Mouse (Mus musculus) hindbrain, embryonic 14.5 days (tissue): ENCODE measurements around the gene Arid2. TPM values are rescaled to one million over a fixed set of nuclear protein-coding genes. Genes with fewer than 3 reads are reported as not detected.
"Not testable (repeated sequence)": the region's sequence is repeated elsewhere in the genome, so short reads cannot be mapped to it uniquely, and the experiment has no call there.

Source experiments
- ATAC-seq: fragments of 200-750 bp; cut with Nextera tagmentation; 2 replicates; pipeline ENCODE4 v1.8.0; 2017; ENCODE audit warnings: moderate number of reproducible peaks, mild to moderate bottlenecking, moderate TSS enrichment, moderate library complexity; ENCODE audit not compliant: low FRiP score
- DNase-seq: peaks from one replicate; pipeline ENCODE4 v3.0.0-alpha.2; 2015; ENCODE audit warnings: low spot score
- H3K27ac ChIP-seq: fragments of 300-500 bp; sonication (generic); 2 replicates; pipeline ENCODE4 v1.5.1; 2014; ENCODE audit warnings: mild to moderate bottlenecking, moderate library complexity
- H3K27me3 ChIP-seq: fragments of 300-500 bp; sonication (generic); 2 replicates; pipeline ENCODE4 v1.6.1; 2014; ENCODE audit warnings: mild to moderate bottlenecking, low read length, mixed read lengths; ENCODE audit not compliant: control insufficient read depth, insufficient read depth
- H3K36me3 ChIP-seq: fragments of 300-500 bp; sonication (generic); replicated peaks from 2 replicates; pipeline ENCODE4 v1.6.1; 2014; ENCODE audit not compliant: control insufficient read depth, insufficient read depth
- H3K4me1 ChIP-seq: fragments of 300-500 bp; sonication (generic); replicated peaks from 2 replicates; pipeline ENCODE4 v1.6.1; 2014; ENCODE audit warnings: antibody characterized with exemption, low read length, mixed read lengths; ENCODE audit not compliant: control insufficient read depth, insufficient read depth
- H3K4me2 ChIP-seq: fragments of 300-500 bp; sonication (generic); replicated peaks from 2 replicates; pipeline ENCODE4 v1.6.1; 2014; ENCODE audit warnings: mild to moderate bottlenecking, moderate library complexity
- H3K4me3 ChIP-seq: fragments of 300-500 bp; sonication (generic); replicated peaks from 2 replicates; pipeline ENCODE4 v1.5.1; 2014; ENCODE audit warnings: mild to moderate bottlenecking, low read length
- H3K9ac ChIP-seq: fragments of 300-500 bp; sonication (generic); 2 replicates; pipeline ENCODE4 v1.6.1; 2014
- H3K9me3 ChIP-seq: fragments of 300-500 bp; sonication (generic); 2 replicates; pipeline ENCODE4 v1.6.1; 2016; ENCODE audit warnings: low read length; ENCODE audit not compliant: control insufficient read depth
- WGBS: fragments of 180-500 bp; shearing (Covaris S2); extraction: QIAGEN DNeasy Blood & Tissue Kit; methylation state at CpG from one replicate; pipeline ENCODE4 v1.1.7; 2014; 5-methylcytosine and 5-hydroxymethylcytosine counted together
- polyA plus RNA-seq: library from polyadenylated mRNA; unstranded; fragments of >200 nt; fragmentation: Nextera tagmentation; extraction: Ambion mirVana; gene quantifications from 2 replicates; pipeline ENCODE4 v1.2.1, GENCODE M21; 2014

The Arid2 gene
- 23.2 and 23.7 TPM in 2 replicates for polyA plus RNA-seq

DNA sequence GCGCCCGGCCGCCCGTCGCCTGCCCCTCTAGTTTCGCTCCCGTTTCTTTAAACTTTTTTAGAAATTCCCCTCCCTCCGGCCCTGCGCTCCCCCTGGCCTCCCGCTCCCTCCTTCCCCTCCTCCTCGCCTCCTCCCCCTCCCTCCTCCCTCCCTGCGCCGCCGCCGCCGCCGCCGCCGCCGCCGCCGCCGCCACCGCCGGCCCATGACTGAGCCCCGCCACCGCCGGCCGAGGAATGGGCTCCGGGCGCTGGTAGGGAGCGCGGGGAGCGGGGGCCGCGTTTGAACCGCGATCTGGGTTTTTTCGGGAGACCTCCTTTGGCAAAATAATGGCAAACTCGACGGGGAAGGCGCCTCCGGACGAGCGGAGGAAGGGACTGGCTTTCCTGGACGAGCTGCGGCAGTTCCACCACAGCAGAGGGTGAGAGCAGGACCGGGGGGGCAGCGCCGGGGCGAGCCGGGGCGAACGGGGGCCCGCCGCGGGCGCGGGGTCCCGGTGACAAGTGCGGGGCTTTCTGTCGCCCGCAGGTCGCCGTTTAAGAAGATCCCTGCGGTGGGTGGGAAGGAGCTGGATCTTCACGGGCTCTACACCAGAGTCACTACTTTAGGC, at the start of gene Arid2:
Gene Arid2 (plus strand): TSS at position 150 of the 607 bp plus-strand sequence.
- DNase-seq: peak; percentile 66
- H3K4me2 ChIP-seq: peak within 1 kb of the TSS; percentile 94
- ATAC-seq: peak; percentile 15; the same call in 1 of the 2 replicates
- H3K9ac ChIP-seq: peak within 1 kb of the TSS; percentile 100
- H3K4me1 ChIP-seq: peaks cover 26% of the 10 kb centered on the region
- peak within 1 kb of the TSS; percentile 100 for H3K27ac ChIP-seq
- peak within 1 kb of the TSS; percentile 96 for H3K4me3 ChIP-seq
- 0 out of 2 replicates have a peak, but pooled peaks cover 7% of the 10 kb centered on the region for H3K36me3 ChIP-seq
- H3K27me3 ChIP-seq: no peaks in the 10 kb centered on the region
- under 1% methylated on average over 43 of the region's 67 CpGs for WGBS
- H3K9me3 ChIP-seq: no peaks in the 10 kb centered on the region

- no peak overlapping the region for H3K4me3 ChIP-seq
- WGBS: 93% methylated on average over 4 of the region's 4 CpGs
- DNase-seq: no peak
- no peaks in the 10 kb centered on the region for H3K4me1 ChIP-seq
- H3K27ac ChIP-seq: no peak overlapping the region
- H3K4me2 ChIP-seq: no peak overlapping the region
- no peak overlapping the region for H3K9ac ChIP-seq
- no peaks in the 10 kb centered on the region for H3K9me3 ChIP-seq
- H3K27me3 ChIP-seq: no peaks in the 10 kb centered on the region
- H3K36me3 ChIP-seq: no peaks in the 10 kb centered on the region
- ATAC-seq: no peak
These were observed 49.2 kb upstream of the Arid2 start for GRCm38 (mm10) chr15:96238071-96238470.

DNA sequence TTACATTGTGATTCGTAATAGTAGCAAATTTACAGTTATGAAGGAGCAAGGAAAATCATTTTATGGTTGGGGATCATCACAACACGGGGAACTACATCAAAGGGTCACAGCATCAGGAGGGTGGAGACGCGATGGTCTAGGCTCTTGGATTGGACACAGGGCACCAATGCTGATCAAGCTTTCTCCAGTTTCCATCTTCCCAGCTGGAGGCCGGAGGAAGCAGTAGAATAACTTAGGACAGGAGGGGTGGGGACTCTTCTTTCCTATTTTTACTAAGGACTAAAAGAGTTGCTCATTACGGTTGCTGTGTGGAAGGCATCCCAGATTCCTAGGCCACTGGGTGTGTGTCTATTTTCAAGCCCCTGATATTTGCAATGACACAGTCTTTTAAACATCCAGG, 43.1 kb upstream of the Arid2 start:
- H3K9ac ChIP-seq: no peak overlapping the region
- H3K27me3 ChIP-seq: no peaks in the 10 kb centered on the region
- no peak overlapping the region for H3K4me3 ChIP-seq
- H3K36me3 ChIP-seq: no peaks in the 10 kb centered on the region
- H3K4me2 ChIP-seq: no peak overlapping the region
- no peak overlapping the region for H3K27ac ChIP-seq
- H3K9me3 ChIP-seq: no peaks in the 10 kb centered on the region
- WGBS: 84% methylated on average over 6 of the region's 6 CpGs
- ATAC-seq (no peak), DNase-seq (no peak)
- no peaks in the 10 kb centered on the region for H3K4me1 ChIP-seq

DNA sequence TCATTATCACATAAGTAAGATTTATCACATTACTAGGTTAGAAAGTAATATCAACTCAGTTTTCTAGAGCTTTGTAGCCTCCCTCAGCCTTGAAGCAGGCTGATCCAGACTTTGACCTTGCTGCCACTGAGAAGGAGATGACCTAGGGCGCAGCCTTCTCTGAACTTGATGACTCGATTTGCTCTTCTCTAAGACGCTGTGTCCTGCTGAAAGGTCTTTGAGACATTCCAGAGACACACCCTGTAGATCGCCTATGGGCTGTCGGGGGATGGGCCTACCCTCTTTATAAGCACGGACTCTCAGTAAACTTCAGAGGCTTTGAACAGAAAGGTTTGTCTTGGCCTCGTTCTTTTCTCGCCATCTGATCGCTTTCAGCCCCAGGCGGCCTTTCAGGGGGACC, 42.6 kb upstream of the Arid2 start:
- DNase-seq, H3K4me1 ChIP-seq, H3K27ac ChIP-seq, H3K9ac ChIP-seq, H3K27me3 ChIP-seq, H3K4me3 ChIP-seq, H3K9me3 ChIP-seq, H3K4me2 ChIP-seq, H3K36me3 ChIP-seq, ATAC-seq: not testable (repeated sequence)
- 69% methylated on average over 10 of the region's 10 CpGs for WGBS

DNA sequence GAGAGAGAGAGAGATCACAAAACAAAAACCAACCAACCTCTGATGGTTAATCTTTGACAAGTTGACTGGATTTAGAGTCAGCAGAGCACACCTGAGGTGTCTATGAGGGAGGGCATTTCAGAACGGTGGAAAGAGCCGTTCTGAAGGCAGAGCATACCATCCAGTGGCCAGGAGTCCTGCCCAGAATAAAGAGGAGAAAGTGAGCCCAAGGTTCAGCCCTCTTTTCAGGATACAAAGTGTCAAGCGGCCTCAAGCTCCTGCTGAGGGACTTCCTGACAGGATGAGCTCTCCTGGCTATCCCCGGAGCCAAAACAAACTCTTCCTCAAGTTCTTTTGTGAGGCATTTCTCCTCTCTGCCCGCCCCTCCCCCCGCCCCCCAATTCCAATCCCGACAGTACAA, 33.5 kb upstream of the Arid2 start:
- no peak overlapping the region for H3K9ac ChIP-seq
- 4% methylated on average over 6 of the region's 7 CpGs for WGBS

GRCm38 (mm10) chr15:96254356-96254755, 33.0 kb upstream of the Arid2 start:
- no peaks in the 10 kb centered on the region for H3K27me3 ChIP-seq
- WGBS: 2% methylated on average over 17 of the region's 17 CpGs
- no peaks in the 10 kb centered on the region; the same call in 1 of the 2 replicates for H3K9me3 ChIP-seq
- DNase-seq (peak; percentile 55), ATAC-seq (no peak)
- H3K27ac ChIP-seq: no peak overlapping the region
- H3K4me1 ChIP-seq: peaks cover 7% of the 10 kb centered on the region
- H3K4me2 ChIP-seq: peak overlapping the region; percentile 60
- H3K4me3 ChIP-seq: peak overlapping the region; percentile 27
- H3K9ac ChIP-seq: peak overlapping the region; percentile 43
- H3K36me3 ChIP-seq: no peaks in the 10 kb centered on the region

More for the DNA sequence above, 33.5 kb upstream of the Arid2 start:
- Histone ChIP-seq H3K4me2 (peak overlapping the region; percentile 60), H3K36me3 (no peaks in the 10 kb centered on the region), H3K9me3 (no peaks in the 10 kb centered on the region), H3K4me1 (peaks cover 7% of the 10 kb centered on the region), H3K27ac (no peak overlapping the region), H3K27me3 (no peaks in the 10 kb centered on the region), H3K4me3 (peak overlapping the region; percentile 27)
- no peak for ATAC-seq
- no peak for DNase-seq

DNA sequence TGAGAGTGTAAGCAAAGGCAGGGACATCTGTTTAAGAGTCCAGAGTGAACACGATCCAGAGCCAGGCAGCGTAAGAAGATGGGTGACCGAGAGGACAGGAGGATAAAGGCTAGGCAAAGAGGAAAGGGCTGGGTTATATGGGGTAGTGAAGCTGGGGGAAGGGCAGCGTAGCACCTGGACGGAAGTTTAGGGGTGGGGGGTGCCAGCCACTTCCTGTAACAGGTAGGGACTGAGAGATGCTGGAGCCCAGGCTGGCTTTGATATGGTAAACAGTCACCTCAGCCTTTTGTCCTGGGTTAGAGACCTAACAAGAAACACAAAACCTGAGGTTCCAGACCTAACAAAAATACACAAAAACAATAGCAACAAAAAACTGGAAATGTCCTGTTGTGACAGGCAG, 29.5 kb upstream of the Arid2 start:
- DNase-seq (no peak), ATAC-seq (no peak)
- H3K9me3 ChIP-seq: peaks cover 24% of the 10 kb centered on the region
- H3K4me2 ChIP-seq: no peak overlapping the region
- H3K4me3 ChIP-seq: no peak overlapping the region
- no peaks in the 10 kb centered on the region for H3K36me3 ChIP-seq
- whole genome bisulfite sequencing: 79% methylated on average over 5 of the region's 5 CpGs
- H3K9ac ChIP-seq: no peak overlapping the region
- H3K4me1 ChIP-seq: peaks cover 7% of the 10 kb centered on the region
- no peaks in the 10 kb centered on the region for H3K27me3 ChIP-seq
- no peak overlapping the region for H3K27ac ChIP-seq

DNA sequence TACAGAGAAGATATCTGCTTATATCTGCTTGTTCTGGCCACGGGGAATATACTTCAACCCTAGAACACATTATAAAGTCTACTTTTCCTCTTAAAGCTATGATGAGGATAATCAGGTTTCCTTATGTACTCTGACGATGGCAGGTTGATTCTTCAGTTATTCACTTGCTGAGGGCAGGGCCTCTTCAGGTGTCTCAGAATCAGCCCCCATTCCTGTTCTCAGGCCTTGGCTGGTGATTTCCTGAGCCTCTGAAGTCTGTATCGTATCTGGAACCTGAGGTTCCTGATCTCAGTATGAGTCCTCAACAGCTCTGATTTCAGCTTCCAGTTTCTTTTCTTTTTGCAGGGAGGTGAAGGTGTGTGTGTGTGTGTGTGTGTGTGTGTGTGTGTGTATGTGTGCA, 22.7 kb upstream of the Arid2 start:
- ATAC-seq (no peak), DNase-seq (no peak)
- no peaks in the 10 kb centered on the region for H3K27me3 ChIP-seq
- H3K9ac ChIP-seq: no peak overlapping the region
- no peak overlapping the region for H3K4me2 ChIP-seq
- H3K36me3 ChIP-seq: peaks cover 18% of the 10 kb centered on the region
- no peaks in the 10 kb centered on the region for H3K4me1 ChIP-seq
- no peak overlapping the region for H3K4me3 ChIP-seq
- H3K9me3 ChIP-seq: peaks cover 38% of the 10 kb centered on the region
- no peak overlapping the region for H3K27ac ChIP-seq
- 96% methylated on average over 3 of the region's 3 CpGs for WGBS

DNA sequence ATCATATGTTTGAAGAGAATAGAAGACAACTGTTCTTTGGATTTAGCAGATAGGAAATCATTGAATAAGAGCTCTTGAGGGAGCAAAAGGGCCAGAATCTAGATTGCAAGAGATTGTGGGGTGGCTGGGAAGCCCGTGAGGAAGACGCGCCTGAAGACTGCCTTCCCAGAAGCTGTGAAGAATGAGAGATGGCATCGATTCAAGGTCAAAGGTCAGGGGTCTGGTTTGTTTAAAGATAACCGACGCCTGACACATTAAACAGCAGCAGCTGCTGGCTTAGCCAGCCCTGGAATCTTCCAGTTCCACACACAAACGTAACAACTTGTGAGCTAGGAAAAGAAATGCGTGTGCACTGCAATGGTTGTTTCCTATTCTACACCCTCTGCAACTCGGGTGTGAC, 19.4 kb upstream of the Arid2 start:
- 92% methylated on average over 9 of the region's 9 CpGs for WGBS
- H3K4me1 ChIP-seq: no peaks in the 10 kb centered on the region
- no peak overlapping the region for H3K4me3 ChIP-seq
- DNase-seq (no peak), ATAC-seq (no peak)
- peaks cover 14% of the 10 kb centered on the region for H3K9me3 ChIP-seq
- peaks cover 18% of the 10 kb centered on the region for H3K36me3 ChIP-seq
- H3K27ac ChIP-seq: no peak overlapping the region
- H3K4me2 ChIP-seq: no peak overlapping the region
- H3K27me3 ChIP-seq: no peaks in the 10 kb centered on the region
- no peak overlapping the region for H3K9ac ChIP-seq

GRCm38 (mm10) chr15:96268610-96269009, 18.7 kb upstream of the Arid2 start:
- Histone ChIP-seq H3K9ac (no peak overlapping the region), H3K36me3 (peaks cover 18% of the 10 kb centered on the region), H3K4me1 (no peaks in the 10 kb centered on the region), H3K27me3 (no peaks in the 10 kb centered on the region), H3K27ac (no peak overlapping the region), H3K4me2 (no peak overlapping the region), H3K4me3 (no peak overlapping the region), H3K9me3 (peaks cover 14% of the 10 kb centered on the region)
- DNase-seq (no peak), ATAC-seq (no peak)
- WGBS: 90% methylated on average over 9 of the region's 9 CpGs
